Mouse (Mus musculus) cerebral cortex, adult 2 months (tissue): Measurements from ENCODE around the gene Shtn1.

Experiments used
- WGBS: fragments of 180-500 bp; shearing (Covaris S2); methylation state at CpG from one replicate; pipeline ENCODE4 v1.1.7; 2018; 5-methylcytosine and 5-hydroxymethylcytosine counted together

Gene Shtn1

GRCm38 (mm10) chr19:59052053-59052452 is 23.8 kb downstream of the Shtn1 start:
- 60% methylated on average over 4 of the region's 4 CpGs for WGBS

- WGBS = 85% methylated on average over 9 of the region's 9 CpGs
These were observed 24.3 kb downstream of the Shtn1 start for GRCm38 (mm10) chr19:59051622-59052021.

GRCm38 (mm10) chr19:59048852-59049251 is 27.0 kb downstream of the Shtn1 start:
- 73% methylated on average over 6 of the region's 6 CpGs for WGBS

- 85% methylated on average over 5 of the region's 5 CpGs for WGBS
These were observed 28.4 kb downstream of the Shtn1 start for GRCm38 (mm10) chr19:59047511-59047910.

GRCm38 (mm10) chr19:59041086-59041485 is 34.8 kb downstream of the Shtn1 start:
- WGBS = 91% methylated on average over 3 of the region's 3 CpGs

GRCm38 (mm10) chr19:59038793-59039192 is 37.1 kb downstream of the Shtn1 start:
- WGBS = 88% methylated on average over 4 of the region's 4 CpGs

- 68% methylated on average over 3 of the region's 3 CpGs for WGBS
These were observed 39.1 kb downstream of the Shtn1 start for GRCm38 (mm10) chr19:59036811-59037210.

GRCm38 (mm10) chr19:59033241-59033640 is 42.7 kb downstream of the Shtn1 start:
- WGBS = 55% methylated on average over 4 of the region's 4 CpGs

- 88% methylated on average over 1 of the region's 1 CpGs for WGBS
These were observed 45.7 kb downstream of the Shtn1 start for GRCm38 (mm10) chr19:59030221-59030620.

GRCm38 (mm10) chr19:59029011-59029410 is 46.9 kb downstream of the Shtn1 start:
- WGBS = 73% methylated on average over 9 of the region's 9 CpGs

GRCm38 (mm10) chr19:59028130-59028529 is 47.8 kb downstream of the Shtn1 start:
- 57% methylated on average over 3 of the region's 3 CpGs for WGBS

- 83% methylated on average over 3 of the region's 3 CpGs for WGBS
These were observed 52.0 kb downstream of the Shtn1 start for GRCm38 (mm10) chr19:59023876-59024275.

GRCm38 (mm10) chr19:59010802-59011201 is 65.1 kb downstream of the Shtn1 start:
- 50% methylated on average over 5 of the region's 5 CpGs for WGBS

GRCm38 (mm10) chr19:59006577-59007340 is 69.1 kb downstream of the Shtn1 start:
- WGBS = 48% methylated on average over 15 of the region's 15 CpGs

GRCm38 (mm10) chr19:59002827-59003226 is 73.1 kb downstream of the Shtn1 start:
- 72% methylated on average over 6 of the region's 6 CpGs for WGBS

- 54% methylated on average over 9 of the region's 9 CpGs for WGBS
These were observed 94.3 kb downstream of the Shtn1 start for GRCm38 (mm10) chr19:58981571-58981970.

GRCm38 (mm10) chr19:58980056-58980440 is 95.9 kb downstream of the Shtn1 start:
- 51% methylated on average over 5 of the region's 5 CpGs for WGBS

- WGBS = 32% methylated on average over 13 of the region's 13 CpGs
These were observed 96.4 kb downstream of the Shtn1 start for GRCm38 (mm10) chr19:58979436-58980055.

GRCm38 (mm10) chr19:58978401-58979171 is 97.3 kb downstream of the Shtn1 start:
- WGBS = 34% methylated on average over 11 of the region's 11 CpGs

- WGBS = 88% methylated on average over 11 of the region's 11 CpGs
These were observed 100.6 kb downstream of the Shtn1 start for GRCm38 (mm10) chr19:58975216-58975863.

- WGBS = 83% methylated on average over 8 of the region's 8 CpGs
These were observed 101.8 kb downstream of the Shtn1 start for GRCm38 (mm10) chr19:58974126-58974525.

- WGBS = 93% methylated on average over 13 of the region's 13 CpGs
These were observed 105.1 kb downstream of the Shtn1 start for GRCm38 (mm10) chr19:58970826-58971225.
